Comparison of ENCODE assay signal across 23 mouse cellular contexts in genomic region chr16:6062495-6062894, GRCm38 (mm10).
A peak's percentile ranks its signal among the peaks of the same experiment; 100 is the strongest.
DNase-seq lines count a peak whose midpoint lies in the region; ATAC-seq and TF ChIP-seq lines count a peak whose summit lies in the region.
"Had no signal": no experiment of that assay in that cellular context is flagged by ENCODE, and none has a peak within 500 bp of the region (broad histone marks: within the 10 kb centered on the region; RNA-seq: fewer than 3 reads in every experiment).

No protein-coding gene starts in this region.

- 62% methylated on average over 1 of the region's 1 CpGs for WGBS in kidney, adult 2 months
- WGBS in kidney, embryonic 15.5 days: 81% methylated on average over 1 of the region's 1 CpGs

- no peak for TF ChIP-seq POLR2A in kidney, adult 2 months (IDR thresholded peaks at IDR 0.05; ENCODE audit: low read depth, low read length)

- no peak overlapping the region for H3K4me3 ChIP-seq in kidney, adult 2 months (ENCODE audit: insufficient read depth, low read depth, low read length)
- H3K4me3 ChIP-seq in kidney, embryonic 15.5 days (replicated peaks): no peak overlapping the region
- H3K4me3 ChIP-seq: embryonic facial prominence, embryonic 13.5 days; embryonic facial prominence, embryonic 15.5 days; erythroblast, embryonic 14.5 days; forebrain, embryonic 10.5 days; forebrain, embryonic 12.5 days had no signal

- H3K27me3 ChIP-seq in kidney, adult 2 months (replicated peaks; ENCODE audit: control insufficient read depth, insufficient read depth, low read length): no peaks in the 10 kb centered on the region
- no peaks in the 10 kb centered on the region for H3K27me3 ChIP-seq in kidney, embryonic 15.5 days
- H3K27me3 ChIP-seq: embryonic facial prominence, embryonic 13.5 days; embryonic facial prominence, embryonic 15.5 days; forebrain, embryonic 12.5 days had no signal

- no peak overlapping the region for H3K9ac ChIP-seq in kidney, embryonic 15.5 days
- H3K9ac ChIP-seq: embryonic facial prominence, embryonic 13.5 days; embryonic facial prominence, embryonic 15.5 days; forebrain, embryonic 12.5 days had no signal

- H3K27ac ChIP-seq in kidney, adult 2 months (ENCODE audit: insufficient read depth, low read depth, low read length): no peak overlapping the region
- H3K27ac ChIP-seq in kidney, embryonic 15.5 days: no peak overlapping the region
- H3K27ac ChIP-seq: embryonic facial prominence, embryonic 13.5 days; embryonic facial prominence, embryonic 15.5 days; forebrain, embryonic 10.5 days; forebrain, embryonic 12.5 days had no signal

- DNase-seq in kidney, adult 2 months: peak; percentile 8
- no peak for DNase-seq in kidney, postnatal 10 days
- DNase-seq in kidney, adult 11 months: no peak
- peak; percentile 2 for DNase-seq in kidney, postnatal 14 days
- DNase-seq in kidney, adult 8-10 months: no peak
- DNase-seq: adrenal gland, adult 2 months; adrenal gland, postnatal 10 days; adrenal gland, postnatal 25 days; cerebellum, adult 11 months; cerebellum, adult 18-20 months; cerebellum, adult 8-10 months; cerebellum, adult 9-11 months; cerebellum, postnatal 14 days; cerebellum, postnatal 36 days; embryo, embryonic 11 days had no signal

- no peak for TF ChIP-seq CTCF in kidney, adult 2 months (conservative IDR thresholded peaks at IDR 0.05; ENCODE audit: insufficient read depth, insufficient read length, low read depth, low read length)

- no peaks in the 10 kb centered on the region for H3K4me1 ChIP-seq in kidney, adult 2 months (ENCODE audit: control insufficient read depth, insufficient read depth, low read length)
- no peaks in the 10 kb centered on the region for H3K4me1 ChIP-seq in kidney, embryonic 15.5 days
- H3K4me1 ChIP-seq: embryonic facial prominence, embryonic 13.5 days; embryonic facial prominence, embryonic 15.5 days; forebrain, embryonic 10.5 days; forebrain, embryonic 12.5 days had no signal

- peak; percentile 62; the same call in 1 of the 2 replicates for ATAC-seq in kidney, embryonic 15.5 days (replicated peaks; ENCODE audit: low FRiP score)
- ATAC-seq: forebrain, embryonic 14.5 days; forebrain, embryonic 16.5 days had no signal

- H3K36me3 ChIP-seq in kidney, adult 2 months (ENCODE audit: control insufficient read depth, insufficient read depth, low read length): no peaks in the 10 kb centered on the region
- no peaks in the 10 kb centered on the region for H3K36me3 ChIP-seq in kidney, embryonic 15.5 days
- H3K36me3 ChIP-seq: embryonic facial prominence, embryonic 13.5 days; embryonic facial prominence, embryonic 15.5 days; forebrain, embryonic 10.5 days; forebrain, embryonic 12.5 days had no signal

- H3K9me3 ChIP-seq in kidney, embryonic 15.5 days (replicated peaks): no peaks in the 10 kb centered on the region
- H3K9me3 ChIP-seq: embryonic facial prominence, embryonic 13.5 days; embryonic facial prominence, embryonic 15.5 days; forebrain, embryonic 10.5 days; forebrain, embryonic 12.5 days had no signal

- no peak overlapping the region for H3K4me2 ChIP-seq in kidney, embryonic 15.5 days
- H3K4me2 ChIP-seq: embryonic facial prominence, embryonic 13.5 days; embryonic facial prominence, embryonic 15.5 days; forebrain, embryonic 12.5 days had no signal

Comparison
In these comparisons a context has a peak if more than half of its experiments do, and no peak if none do; other contexts are left out.
1. DNase-seq: peak in kidney, adult 2 months (single experiment) and kidney, postnatal 14 days (single experiment); none in kidney, postnatal 10 days (single experiment), kidney, adult 11 months (single experiment) and kidney, adult 8-10 months (0 of 2).